Mouse (Mus musculus) cerebellum, adult 11 months (tissue): ENCODE measurements around the gene Trappc10.

Experiments used
- DNase-seq: peaks from one replicate; pipeline ENCODE4 v3.0.0; 2022

Trappc10 gene

GRCm38 (mm10) chr10:78159252-78159878 lies 85.1 kb downstream of the Trappc10 start:
- DNase-seq = peak; percentile 60

GRCm38 (mm10) chr10:78158041-78158440 lies 86.4 kb downstream of the Trappc10 start:
- DNase-seq = no peak

- no peak for DNase-seq
Measured at GRCm38 (mm10) chr10:78156926-78157325, 87.5 kb downstream of the Trappc10 start.

GRCm38 (mm10) chr10:78148834-78149766 lies 95.3 kb downstream of the Trappc10 start:
- no peak for DNase-seq

- no peak for DNase-seq
Measured at GRCm38 (mm10) chr10:78147908-78148441, 96.5 kb downstream of the Trappc10 start.

- DNase-seq = no peak
Measured at GRCm38 (mm10) chr10:78143727-78144505, 100.5 kb downstream of the Trappc10 start.

- DNase-seq = no peak
Measured at GRCm38 (mm10) chr10:78140843-78141242, 103.6 kb downstream of the Trappc10 start.

- DNase-seq = no peak
Measured at GRCm38 (mm10) chr10:78140251-78140600, 104.2 kb downstream of the Trappc10 start.

- DNase-seq = no peak
Measured at GRCm38 (mm10) chr10:78139572-78140250, 104.7 kb downstream of the Trappc10 start.

- DNase-seq = no peak
Measured at GRCm38 (mm10) chr10:78138812-78139523, 105.5 kb downstream of the Trappc10 start.

GRCm38 (mm10) chr10:78137191-78137590 lies 107.2 kb downstream of the Trappc10 start:
- DNase-seq = no peak
